Mouse (Mus musculus): Measurements from ENCODE around the gene Tmed5. TPM values are rescaled to one million over a fixed set of nuclear protein-coding genes. Genes with fewer than 3 reads are reported as not detected.

Tmed5 gene
- 87.9 and 224 TPM in 2 replicates for polyA plus RNA-seq (2012; rRNA removed; ENCODE audit: low replicate concordance)

DNA sequence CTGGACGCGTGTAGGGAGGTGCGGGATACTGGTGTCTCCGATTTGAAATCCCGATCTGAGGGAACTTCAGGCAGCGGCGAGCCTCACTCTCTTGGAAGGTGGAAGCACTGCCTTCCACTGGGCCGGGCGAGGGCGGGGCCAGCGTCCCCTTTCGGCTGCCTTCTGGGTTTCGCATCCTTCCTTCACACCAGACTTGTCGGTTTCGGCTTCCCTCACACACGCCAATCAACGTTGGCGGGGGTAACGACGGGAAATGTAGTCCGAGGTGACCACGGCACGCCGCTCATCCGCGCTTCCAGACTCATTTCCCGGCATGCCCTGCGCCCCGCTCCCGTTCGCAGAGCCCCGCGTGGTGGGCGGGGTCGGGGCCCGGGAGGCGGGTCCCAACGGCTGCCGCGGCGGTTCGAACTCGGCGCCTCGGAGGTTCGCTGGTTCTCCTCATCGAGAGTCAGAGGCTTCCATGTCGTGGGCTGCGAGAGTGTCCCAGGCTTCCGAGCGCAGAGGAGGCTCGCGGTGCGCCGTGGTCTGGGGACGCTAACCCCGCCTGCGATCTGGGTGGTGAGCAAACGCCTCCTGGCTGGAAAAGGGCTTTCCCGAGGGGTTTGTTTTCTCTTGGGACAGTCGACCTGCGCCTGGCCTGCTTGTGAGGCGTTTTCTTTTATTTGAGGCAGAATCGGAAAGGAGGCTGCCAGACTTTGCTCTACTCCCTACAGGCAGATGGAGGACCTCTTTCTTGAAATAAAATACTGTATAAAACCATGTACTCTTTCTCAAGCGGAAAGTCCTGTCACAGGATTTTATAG lies at the start of gene Tmed5, which contains the start of gene Ccdc18:
Tmed5 (minus strand) TSS at position 180 of the 803 bp plus-strand sequence.
Ccdc18 (plus strand) TSS at position 435 of the 803 bp plus-strand sequence.

DNA sequence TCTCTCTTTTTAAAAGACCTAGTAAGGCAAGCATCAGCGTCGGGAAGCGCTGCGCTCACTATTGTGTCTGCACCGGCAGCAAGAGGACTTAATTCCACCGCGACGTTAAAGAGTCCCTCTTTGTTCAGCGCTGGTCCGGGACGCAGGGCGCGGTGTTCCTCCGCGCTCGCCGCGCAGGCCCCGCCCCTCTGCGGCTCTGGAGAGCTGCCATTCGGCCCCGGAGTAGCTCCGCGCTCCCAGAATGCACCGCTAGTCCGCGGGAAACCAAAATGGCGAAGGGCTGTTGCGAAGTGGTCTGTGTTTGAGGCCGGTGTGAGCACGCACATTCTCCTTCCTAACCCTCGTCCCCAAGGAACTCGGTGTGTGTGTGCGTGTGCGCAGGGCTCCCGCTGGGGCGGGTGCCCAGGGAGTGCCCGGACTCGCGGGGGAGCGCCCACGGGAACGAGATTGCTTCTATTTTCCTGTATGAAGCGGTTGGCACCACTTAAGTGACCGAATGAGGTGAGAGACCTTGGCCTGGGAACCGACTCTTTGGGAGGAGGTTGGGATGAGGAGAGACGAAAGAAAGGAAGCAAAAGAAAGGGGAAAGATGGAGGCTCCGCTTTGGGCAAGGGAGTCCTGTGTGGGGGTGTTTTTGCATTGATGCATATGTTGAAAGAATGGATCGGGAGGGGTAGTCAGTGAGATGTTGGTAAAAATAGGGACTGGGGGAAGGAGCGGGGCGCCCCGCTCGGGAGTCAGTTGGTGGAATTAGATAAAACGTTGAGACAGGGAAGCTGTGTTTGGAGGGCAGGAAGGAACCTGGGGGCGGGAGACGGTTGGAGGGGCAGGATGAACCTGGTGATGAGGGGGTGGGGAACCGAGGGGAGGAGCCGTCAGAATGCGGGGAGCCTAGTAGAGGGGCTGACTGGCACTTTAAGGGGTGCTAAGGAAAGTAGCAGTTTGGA lies 66.7 kb downstream of the Tmed5 start, which contains the start of gene Mtf2:
Mtf2 (plus strand) TSS at position 210 of the 947 bp plus-strand sequence.

Other genes starting within 250 kb of the Tmed5 start
- 21.4 and 30.7 TPM in 2 replicates for gene Rpl5, start 232.1 kb downstream of the Tmed5 start, polyA plus RNA-seq (2012; rRNA removed; ENCODE audit: low replicate concordance)
- 2.6 and 7.2 TPM in 2 replicates for gene Fam69a, start 145.5 kb downstream of the Tmed5 start, polyA plus RNA-seq (2012; rRNA removed; ENCODE audit: low replicate concordance)
- 8.4 and 13.9 TPM in 2 replicates for gene Mtf2, start 66.9 kb downstream of the Tmed5 start, polyA plus RNA-seq (2012; rRNA removed; ENCODE audit: low replicate concordance)
- 0.16 TPM in 1 of 2 replicates, not detected in the other for gene Ccdc18, start 255 bp upstream of the Tmed5 start, polyA plus RNA-seq (2012; rRNA removed; ENCODE audit: low replicate concordance)
- 16.5 and 31.6 TPM in 2 replicates for gene Dr1, start 136.3 kb upstream of the Tmed5 start, polyA plus RNA-seq (2012; rRNA removed; ENCODE audit: low replicate concordance)
- 5.3 and 8.4 TPM in 2 replicates for gene Pigg, start 180.0 kb upstream of the Tmed5 start, polyA plus RNA-seq (2012; rRNA removed; ENCODE audit: low replicate concordance)
- gene Gm42517, start 235.3 kb upstream of the Tmed5 start, polyA plus RNA-seq (2012; rRNA removed; ENCODE audit: low replicate concordance), result 4.7 and 14.9 TPM in 2 replicates